Mouse (Mus musculus) layer of hippocampus, adult 2 months (tissue): ENCODE measurements around the gene Tcte1. TPM values are rescaled to one million over a fixed set of nuclear protein-coding genes. Genes with fewer than 3 reads are reported as not detected.

ENCODE experiments used
- DNase-seq, 2 experiments: peaks; one replicate each; pipeline ENCODE4 v3.0.0; 2022; ENCODE audit warnings: low spot score in 2 of 2
- H3K27ac ChIP-seq: fragments of 200-600 bp; 2 replicates; pipeline ENCODE4 v1.8.1; 2022
- H3K4me3 ChIP-seq: fragments of 200-600 bp; 2 replicates; pipeline ENCODE4 v1.8.1; 2022; ENCODE audit warnings: mild to moderate bottlenecking
- CTCF ChIP-seq: fragments of 200-600 bp; conservative IDR thresholded peaks from 2 replicates; pipeline ENCODE4 v1.8.1; 2022; ENCODE audit warnings: antibody characterized with exemption, mild to moderate bottlenecking, moderate library complexity
- total RNA-seq, 2 experiments: library from RNA; stranded (reverse); gene quantifications; 2 replicates each; pipeline ENCODE4 v1.2.3; 2021

Gene Tcte1
- total RNA-seq, 2 experiments from 2014 or later, result 0.56 to 1.0 TPM

GRCm38 (mm10) chr17:45498397-45498796 is 24.8 kb upstream of the Tcte1 start:
- Histone ChIP-seq H3K27ac (no peak overlapping the region), H3K4me3 (no peak overlapping the region)
- DNase-seq, result no peak
- no peak for TF ChIP-seq CTCF

GRCm38 (mm10) chr17:45499516-45499915 is 23.7 kb upstream of the Tcte1 start:
- no peak overlapping the region for H3K4me3 ChIP-seq
- no peak for DNase-seq
- H3K27ac ChIP-seq, result no peak overlapping the region
- TF ChIP-seq CTCF, result peak; percentile 46

- DNase-seq, result no peak
- no peak for TF ChIP-seq CTCF
- Histone ChIP-seq H3K27ac (no peak overlapping the region), H3K4me3 (no peak overlapping the region)
Measured at GRCm38 (mm10) chr17:45500981-45501380, 22.3 kb upstream of the Tcte1 start.

- TF ChIP-seq CTCF, result no peak
- Histone ChIP-seq H3K4me3 (no peak overlapping the region), H3K27ac (no peak overlapping the region)
- DNase-seq, result no peak
Measured at GRCm38 (mm10) chr17:45502324-45502723, 20.9 kb upstream of the Tcte1 start.

- Histone ChIP-seq H3K27ac (no peak overlapping the region), H3K4me3 (no peak overlapping the region)
- DNase-seq, result no peak
- no peak for TF ChIP-seq CTCF
Measured at GRCm38 (mm10) chr17:45503301-45503973, 19.8 kb upstream of the Tcte1 start.

- no peak for DNase-seq
- Histone ChIP-seq H3K27ac (peak overlapping the region; percentile 97), H3K4me3 (no peak overlapping the region)
- TF ChIP-seq CTCF, result no peak
Measured at GRCm38 (mm10) chr17:45505941-45506465, 17.2 kb upstream of the Tcte1 start.

- peak; percentile 91 to 92 for DNase-seq
- Histone ChIP-seq H3K4me3 (peak within 1 kb of the TSS; percentile 96), H3K27ac (peak within 1 kb of the TSS; percentile 97)
- peak; percentile 88 for TF ChIP-seq CTCF
Measured at GRCm38 (mm10) chr17:45506700-45507189, 16.5 kb upstream of the Tcte1 start, which contains the start of gene Aars2. Aars2 (plus strand) TSS chr17:45506841.

GRCm38 (mm10) chr17:45510871-45511270 is 12.4 kb upstream of the Tcte1 start:
- Histone ChIP-seq H3K4me3 (no peak overlapping the region), H3K27ac (no peak overlapping the region)
- no peak for DNase-seq
- TF ChIP-seq CTCF, result no peak

- Histone ChIP-seq H3K4me3 (no peak overlapping the region), H3K27ac (no peak overlapping the region)
- no peak for DNase-seq
- TF ChIP-seq CTCF, result no peak
Measured at GRCm38 (mm10) chr17:45511757-45512156, 11.5 kb upstream of the Tcte1 start.

GRCm38 (mm10) chr17:45515204-45515726 is 8.0 kb upstream of the Tcte1 start:
- no peak overlapping the region for H3K4me3 ChIP-seq
- no peak for DNase-seq
- H3K27ac ChIP-seq, result no peak overlapping the region
- no peak for TF ChIP-seq CTCF

- no peak for DNase-seq
- H3K4me3 ChIP-seq, result no peak overlapping the region
- no peak for TF ChIP-seq CTCF
- no peak overlapping the region for H3K27ac ChIP-seq
Measured at GRCm38 (mm10) chr17:45515806-45516205, 7.4 kb upstream of the Tcte1 start.

GRCm38 (mm10) chr17:45516488-45516887 is 6.7 kb upstream of the Tcte1 start:
- Histone ChIP-seq H3K4me3 (no peak overlapping the region), H3K27ac (no peak overlapping the region)
- DNase-seq, result peak; percentile 79 to 88
- TF ChIP-seq CTCF, result peak; percentile 98

- TF ChIP-seq CTCF, result no peak
- no peak for DNase-seq
- H3K27ac ChIP-seq, result no peak overlapping the region
- no peak overlapping the region for H3K4me3 ChIP-seq
Measured at GRCm38 (mm10) chr17:45517135-45517534, 6.1 kb upstream of the Tcte1 start.
